Mouse (Mus musculus): ENCODE data around the gene Abcc5.

GRCm38 (mm10) chr16:20359643-20360295, 66.4 kb downstream of the Abcc5 start:
- no peak for TF ChIP-seq CTCF (IDR thresholded peaks at IDR 0.05; ENCODE audit: extremely low read depth, insufficient read length, insufficient replicate concordance, low read depth, low read length)
- TF ChIP-seq POLR2A (IDR thresholded peaks at IDR 0.05; ENCODE audit: low read depth, low read length), result no peak
